Mouse (Mus musculus): ENCODE measurements around the gene Prkrip1. TPM values are rescaled to one million over a fixed set of nuclear protein-coding genes. Genes with fewer than 3 reads are reported as not detected.

Prkrip1 gene
- polyA plus RNA-seq, 1 experiment from 2014 or later = 46.6 TPM

- no peak overlapping the region for H3K4me2 ChIP-seq (ENCODE audit: low read length)
- TF ChIP-seq CTCF (IDR thresholded peaks at IDR 0.05; ENCODE audit: low read depth) = no peak
- H3K9me3 ChIP-seq (replicated peaks; ENCODE audit: low read length) = no peaks in the 10 kb centered on the region
- peaks cover 3% of the 10 kb centered on the region; the same call in 1 of the 2 replicates for H3K36me3 ChIP-seq (ENCODE audit: insufficient read depth, low read length)
- DNase-seq (ENCODE audit: low spot score) (no peak), ATAC-seq (replicated peaks; ENCODE audit: low FRiP score, low read depth) (no peak)
- no peak overlapping the region for H3K9ac ChIP-seq (ENCODE audit: low read depth, low read length)
- WGBS = 76% methylated on average over 7 of the region's 7 CpGs
- H3K27me3 ChIP-seq (ENCODE audit: insufficient read depth, low read length) = no peaks in the 10 kb centered on the region
- no peak overlapping the region for H3K27ac ChIP-seq
- H3K4me1 ChIP-seq (replicated peaks; ENCODE audit: insufficient read depth, low read length) = no peaks in the 10 kb centered on the region
- no peak overlapping the region for H3K4me3 ChIP-seq (replicated peaks; ENCODE audit: low read depth, low read length)
Observed at GRCm38 (mm10) chr5:136226246-136226876, 27.6 kb upstream of the Prkrip1 start.

- ATAC-seq (replicated peaks; ENCODE audit: low FRiP score, low read depth) (no peak), DNase-seq (ENCODE audit: low spot score) (no peak)
- Histone ChIP-seq H3K4me3 (replicated peaks; ENCODE audit: low read depth, low read length) (no peak overlapping the region), H3K36me3 (ENCODE audit: insufficient read depth, low read length) (no peaks in the 10 kb centered on the region), H3K4me2 (ENCODE audit: low read length) (no peak overlapping the region), H3K9ac (ENCODE audit: low read depth, low read length) (no peak overlapping the region), H3K27me3 (ENCODE audit: insufficient read depth, low read length) (no peaks in the 10 kb centered on the region), H3K27ac (no peak overlapping the region), H3K9me3 (replicated peaks; ENCODE audit: low read length) (no peaks in the 10 kb centered on the region), H3K4me1 (replicated peaks; ENCODE audit: insufficient read depth, low read length) (no peaks in the 10 kb centered on the region)
- TF ChIP-seq CTCF (IDR thresholded peaks at IDR 0.05; ENCODE audit: low read depth) = no peak
- WGBS = 84% methylated on average over 12 of the region's 12 CpGs
Observed at GRCm38 (mm10) chr5:136218585-136218984, 19.8 kb upstream of the Prkrip1 start.

DNA sequence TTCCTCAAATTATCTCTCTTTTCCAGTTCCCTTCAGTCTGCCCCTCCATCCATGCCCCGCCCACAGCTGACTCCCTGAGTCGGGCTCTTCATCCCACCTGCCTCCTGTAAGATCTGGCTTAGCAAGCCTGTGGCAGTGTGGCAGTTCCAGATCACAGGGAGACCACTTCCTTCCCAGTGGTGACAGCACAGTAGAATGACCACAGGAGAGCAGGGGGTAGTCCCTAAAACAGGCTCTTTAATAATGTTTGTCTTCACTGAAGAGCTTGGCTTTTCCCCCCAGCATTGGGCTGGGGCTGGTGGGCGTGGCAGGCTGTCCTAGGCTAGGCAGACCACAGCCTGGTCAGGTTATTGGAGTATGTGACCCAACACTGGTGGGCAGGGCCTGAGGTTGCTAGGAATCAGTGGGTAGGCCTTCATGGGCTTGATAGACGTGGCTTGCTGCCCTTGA, 19.2 kb upstream of the Prkrip1 start:
- DNase-seq (ENCODE audit: low spot score) (no peak), ATAC-seq (replicated peaks; ENCODE audit: low FRiP score, low read depth) (no peak)
- Histone ChIP-seq H3K4me3 (replicated peaks; ENCODE audit: low read depth, low read length) (no peak overlapping the region), H3K4me2 (ENCODE audit: low read length) (no peak overlapping the region), H3K4me1 (replicated peaks; ENCODE audit: insufficient read depth, low read length) (no peaks in the 10 kb centered on the region), H3K9ac (ENCODE audit: low read depth, low read length) (no peak overlapping the region), H3K27me3 (ENCODE audit: insufficient read depth, low read length) (no peaks in the 10 kb centered on the region), H3K9me3 (replicated peaks; ENCODE audit: low read length) (no peaks in the 10 kb centered on the region), H3K36me3 (ENCODE audit: insufficient read depth, low read length) (no peaks in the 10 kb centered on the region), H3K27ac (no peak overlapping the region)
- no peak for TF ChIP-seq CTCF (IDR thresholded peaks at IDR 0.05; ENCODE audit: low read depth)
- 66% methylated on average over 4 of the region's 4 CpGs for WGBS

GRCm38 (mm10) chr5:136217004-136217665, 18.4 kb upstream of the Prkrip1 start:
- no peak overlapping the region for H3K4me2 ChIP-seq (ENCODE audit: low read length)
- H3K27me3 ChIP-seq (ENCODE audit: insufficient read depth, low read length) = no peaks in the 10 kb centered on the region
- WGBS = 83% methylated on average over 18 of the region's 18 CpGs
- no peaks in the 10 kb centered on the region for H3K9me3 ChIP-seq (replicated peaks; ENCODE audit: low read length)
- H3K27ac ChIP-seq = no peak overlapping the region
- no peaks in the 10 kb centered on the region for H3K36me3 ChIP-seq (ENCODE audit: insufficient read depth, low read length)
- ATAC-seq (replicated peaks; ENCODE audit: low FRiP score, low read depth) (no peak), DNase-seq (ENCODE audit: low spot score) (no peak)
- no peak overlapping the region for H3K4me3 ChIP-seq (replicated peaks; ENCODE audit: low read depth, low read length)
- H3K4me1 ChIP-seq (replicated peaks; ENCODE audit: insufficient read depth, low read length) = no peaks in the 10 kb centered on the region
- H3K9ac ChIP-seq (ENCODE audit: low read depth, low read length) = no peak overlapping the region
- TF ChIP-seq CTCF (IDR thresholded peaks at IDR 0.05; ENCODE audit: low read depth) = no peak

DNA sequence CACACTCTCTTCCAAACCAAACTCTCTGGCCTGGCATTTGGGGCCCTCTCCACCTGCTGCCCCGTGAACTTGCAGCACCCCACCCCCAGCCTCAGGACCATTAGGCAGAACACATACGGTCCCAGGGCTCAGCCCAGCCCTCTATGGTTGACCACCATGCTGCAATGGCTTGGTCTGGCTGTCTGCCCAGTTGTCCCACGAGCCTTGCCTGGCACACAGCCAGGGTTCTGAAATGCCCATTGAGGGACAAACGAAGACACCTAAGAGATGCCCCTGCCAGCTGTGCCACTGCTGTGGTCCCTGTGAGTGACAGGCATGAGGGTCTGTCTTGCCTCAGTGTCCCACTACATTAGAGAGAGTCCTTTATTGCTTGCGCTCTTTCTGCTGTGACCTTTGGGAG, 17.2 kb upstream of the Prkrip1 start:
- ATAC-seq (replicated peaks; ENCODE audit: low FRiP score, low read depth) (no peak), DNase-seq (ENCODE audit: low spot score) (no peak)
- no peaks in the 10 kb centered on the region for H3K9me3 ChIP-seq (replicated peaks; ENCODE audit: low read length)
- no peak overlapping the region for H3K4me3 ChIP-seq (replicated peaks; ENCODE audit: low read depth, low read length)
- TF ChIP-seq CTCF (IDR thresholded peaks at IDR 0.05; ENCODE audit: low read depth) = no peak
- H3K36me3 ChIP-seq (ENCODE audit: insufficient read depth, low read length) = no peaks in the 10 kb centered on the region
- no peaks in the 10 kb centered on the region for H3K4me1 ChIP-seq (replicated peaks; ENCODE audit: insufficient read depth, low read length)
- no peak overlapping the region for H3K27ac ChIP-seq
- no peaks in the 10 kb centered on the region for H3K27me3 ChIP-seq (ENCODE audit: insufficient read depth, low read length)
- no peak overlapping the region for H3K4me2 ChIP-seq (ENCODE audit: low read length)
- H3K9ac ChIP-seq (ENCODE audit: low read depth, low read length) = no peak overlapping the region
- WGBS = 74% methylated on average over 5 of the region's 5 CpGs

DNA sequence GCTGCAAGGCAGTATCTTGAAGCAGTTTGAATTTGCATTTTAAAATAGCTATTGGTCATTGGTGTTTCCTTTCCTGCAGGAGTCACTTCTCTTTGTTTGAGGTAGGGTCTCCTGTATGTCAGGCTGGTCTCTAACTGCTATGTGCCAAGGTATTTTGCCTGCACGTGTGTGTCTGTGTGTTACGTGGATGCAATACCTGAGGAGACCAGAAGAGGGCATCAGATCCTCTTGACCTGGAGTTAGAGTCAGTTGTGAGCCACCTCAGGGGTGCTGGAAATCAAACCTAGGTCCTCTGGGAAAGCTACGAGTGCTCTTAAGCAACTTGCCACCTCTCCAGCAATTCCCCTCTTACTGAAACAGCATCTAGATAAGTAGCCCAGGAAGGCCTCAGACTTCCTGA, 16.4 kb upstream of the Prkrip1 start:
- Histone ChIP-seq H3K4me3 (replicated peaks; ENCODE audit: low read depth, low read length) (no peak overlapping the region), H3K27me3 (ENCODE audit: insufficient read depth, low read length) (no peaks in the 10 kb centered on the region), H3K4me1 (replicated peaks; ENCODE audit: insufficient read depth, low read length) (no peaks in the 10 kb centered on the region), H3K36me3 (ENCODE audit: insufficient read depth, low read length) (no peaks in the 10 kb centered on the region), H3K9me3 (replicated peaks; ENCODE audit: low read length) (no peaks in the 10 kb centered on the region), H3K27ac (no peak overlapping the region), H3K9ac (ENCODE audit: low read depth, low read length) (no peak overlapping the region), H3K4me2 (ENCODE audit: low read length) (no peak overlapping the region)
- TF ChIP-seq CTCF (IDR thresholded peaks at IDR 0.05; ENCODE audit: low read depth) = peak; percentile 38; the same call in 1 of the 2 replicates
- DNase-seq (ENCODE audit: low spot score) (no peak), ATAC-seq (replicated peaks; ENCODE audit: low FRiP score, low read depth) (no peak)
- 93% methylated on average over 3 of the region's 3 CpGs for WGBS

Measured in kidney, postnatal 0 days (tissue).